Mouse (Mus musculus): ENCODE measurements around the gene Nrn1. TPM values are rescaled to one million over a fixed set of nuclear protein-coding genes. Genes with fewer than 3 reads are reported as not detected.

Gene Nrn1
- 7.3 and 14.8 TPM in 2 replicates for polyA plus RNA-seq (2012; ENCODE audit: low replicate concordance)

DNA sequence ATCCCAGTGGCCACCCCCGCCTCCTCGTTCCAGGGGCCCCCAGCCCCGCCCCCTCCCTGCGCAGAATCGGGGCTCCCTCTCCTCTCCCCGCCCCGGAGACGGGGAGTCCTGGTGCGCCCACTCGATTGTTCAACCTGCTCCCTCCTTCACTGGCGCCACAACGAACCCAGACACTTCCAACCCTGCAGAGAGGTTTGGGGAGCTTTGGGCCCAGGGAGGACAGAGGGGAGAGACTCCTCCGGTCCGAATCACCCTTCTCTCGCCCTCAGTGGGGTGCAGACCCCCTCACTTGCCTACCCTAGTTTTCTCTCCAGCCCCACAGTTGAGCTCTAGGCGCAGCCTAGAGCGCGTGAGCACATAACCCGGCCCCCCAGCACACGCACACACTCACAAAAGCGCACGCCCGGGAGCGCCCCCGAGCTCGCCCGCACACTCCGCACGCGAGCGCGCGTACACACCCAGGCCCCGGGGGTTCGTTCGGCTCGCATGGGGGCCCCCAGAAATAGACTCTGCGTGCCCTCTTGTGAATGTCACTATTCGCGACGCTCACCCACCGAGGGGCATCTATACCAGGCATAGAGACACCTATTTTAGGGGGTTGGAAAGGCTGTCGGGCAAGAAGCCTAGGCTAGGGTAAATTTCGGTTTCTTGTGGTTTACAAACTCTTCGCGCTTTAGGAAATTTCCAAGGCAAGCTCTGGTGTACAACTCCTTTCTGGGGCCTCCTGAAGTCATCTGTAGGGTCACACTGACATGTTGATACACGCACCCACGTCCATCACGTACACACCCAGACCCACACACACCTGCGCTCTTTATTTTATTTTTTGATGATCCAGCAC, at the start of gene Nrn1:
Nrn1 (minus strand) TSS at position 401 of the 841 bp plus-strand sequence.

